Mouse (Mus musculus) thymus, postnatal 14 days (tissue): ENCODE measurements around the gene Rapgef3.

Source experiments
- DNase-seq: peaks from one replicate; pipeline ENCODE4 v3.0.0; 2021

Gene Rapgef3

DNA sequence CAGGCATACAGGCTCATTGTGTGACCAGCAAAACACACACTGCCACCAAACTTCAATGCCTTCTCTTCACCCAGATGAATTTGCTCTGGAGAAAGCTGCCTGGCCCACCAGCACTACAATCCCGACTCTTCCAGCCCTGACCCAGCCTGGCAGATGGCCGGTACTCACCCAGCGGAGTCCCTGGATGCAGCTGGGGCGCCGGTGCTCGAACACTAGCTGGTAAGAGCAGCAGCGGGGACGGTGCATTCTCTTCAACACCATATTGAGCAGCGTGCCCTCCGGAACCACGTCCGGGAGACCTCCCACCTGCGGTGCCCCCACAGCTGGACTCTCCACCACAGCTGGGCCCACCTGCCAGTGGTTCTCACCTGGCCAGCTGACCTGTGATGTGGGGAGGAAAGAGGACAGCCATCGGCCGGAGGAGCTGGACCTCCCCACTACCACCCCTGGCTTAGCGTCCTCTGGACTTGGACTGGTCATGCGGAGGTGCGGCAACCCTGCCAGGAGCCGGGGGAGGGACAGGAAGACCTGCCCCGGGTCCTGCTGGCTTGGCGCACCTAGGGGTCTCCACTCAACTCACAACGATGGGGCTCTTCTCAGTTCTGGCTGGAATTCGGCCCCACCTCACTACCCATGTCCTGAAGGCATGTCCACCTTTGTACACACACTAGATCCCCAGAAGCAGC lies 1.0 kb downstream of the Rapgef3 start:
- DNase-seq = peak; percentile 60

DNA sequence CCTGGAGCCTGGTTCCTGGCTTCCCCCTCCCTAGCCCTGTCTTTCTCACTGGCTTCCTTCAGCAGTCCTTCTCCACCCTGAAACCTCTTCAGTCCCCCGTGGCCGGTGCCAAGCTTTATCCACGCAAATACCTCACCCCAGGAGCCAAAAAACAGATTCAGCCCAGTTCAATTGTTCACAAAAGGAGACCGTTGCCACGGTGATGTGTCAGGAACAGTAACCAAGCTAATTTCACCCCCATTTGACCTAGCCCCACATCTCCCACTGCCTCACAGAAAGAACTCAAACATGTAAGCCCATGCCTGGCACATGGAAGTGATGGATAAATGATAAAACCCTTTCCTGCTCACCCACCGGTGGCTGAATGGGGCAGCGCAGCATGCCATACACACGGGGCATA lies 1.6 kb downstream of the Rapgef3 start:
- DNase-seq = no peak

DNA sequence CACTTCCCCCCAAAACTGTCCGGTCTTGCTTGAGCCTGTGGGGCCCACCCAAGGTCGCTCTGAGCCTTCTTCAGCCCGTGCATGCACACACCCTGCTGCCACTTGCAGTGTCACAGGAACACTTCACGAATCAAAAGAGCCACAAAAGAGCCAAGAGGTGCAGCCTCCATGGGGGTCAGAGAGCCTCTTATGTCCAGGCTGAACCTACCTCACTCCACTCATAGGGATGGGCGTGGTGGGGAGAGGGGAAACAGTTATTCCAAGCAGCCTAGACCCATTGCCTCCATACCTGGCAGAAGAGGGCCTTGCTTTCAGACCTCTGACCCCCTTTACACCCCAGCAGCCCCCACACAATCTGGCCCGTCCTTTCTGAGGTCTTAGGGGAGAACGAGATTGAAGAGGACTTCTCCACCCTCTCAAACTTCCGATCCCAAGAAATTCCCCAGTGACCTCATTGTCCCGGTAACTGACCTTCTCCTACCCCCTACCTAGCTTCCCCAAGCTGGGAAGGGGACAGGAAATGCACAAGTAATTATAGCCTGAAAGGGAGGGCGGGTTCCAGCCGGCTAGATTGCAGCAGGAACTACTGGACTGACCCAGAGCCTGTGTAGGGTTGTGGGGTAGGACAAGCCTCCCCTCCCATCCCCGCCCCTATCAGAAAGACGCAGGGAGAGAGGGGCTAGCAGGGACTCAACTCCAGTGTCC lies 2.5 kb downstream of the Rapgef3 start:
- no peak for DNase-seq

DNA sequence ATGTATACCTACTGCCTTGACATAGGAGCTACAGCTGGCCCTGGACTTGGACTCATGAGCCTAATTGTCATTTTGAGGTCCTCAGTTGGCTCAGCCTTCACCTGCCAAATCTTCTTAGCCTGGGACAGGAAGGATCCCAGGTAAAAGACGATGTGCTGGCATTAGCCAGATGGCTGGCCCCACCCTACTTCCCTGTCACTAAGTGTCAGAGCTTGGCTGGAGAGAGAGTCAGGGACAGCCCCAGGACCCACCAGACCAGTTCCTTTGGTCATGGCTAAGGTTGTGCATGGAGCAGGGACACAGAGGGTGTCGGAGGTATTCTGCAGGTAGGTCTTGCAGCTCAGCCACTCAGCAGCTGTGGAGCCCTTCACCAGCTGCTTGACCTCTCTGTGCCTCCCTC lies 3.2 kb downstream of the Rapgef3 start:
- no peak for DNase-seq

- peak; percentile 56 for DNase-seq
Measured at GRCm38 (mm10) chr15:97763256-97764049, 4.3 kb downstream of the Rapgef3 start.

DNA sequence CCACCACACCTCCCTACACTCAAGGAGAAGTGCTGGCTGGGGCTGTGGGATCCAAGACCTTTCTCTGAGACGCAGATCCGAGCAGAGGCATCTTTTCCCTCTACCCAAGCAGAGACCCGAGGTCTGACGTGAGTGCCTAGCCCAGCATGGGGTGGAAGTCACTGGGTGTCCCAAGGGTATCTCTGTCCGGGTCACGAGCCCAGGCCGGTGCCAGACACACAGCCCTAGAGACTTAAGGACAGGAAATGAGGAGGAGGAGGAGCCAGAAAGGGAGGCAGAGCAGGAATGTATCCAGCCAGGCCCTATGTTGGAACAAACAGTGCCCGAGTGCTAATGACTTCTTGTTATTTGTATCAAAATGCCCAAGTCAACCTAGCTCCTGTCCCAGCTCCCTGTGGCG lies 5.0 kb downstream of the Rapgef3 start:
- no peak for DNase-seq

GRCm38 (mm10) chr15:97761438-97761837 lies 6.3 kb downstream of the Rapgef3 start:
- DNase-seq = no peak

DNA sequence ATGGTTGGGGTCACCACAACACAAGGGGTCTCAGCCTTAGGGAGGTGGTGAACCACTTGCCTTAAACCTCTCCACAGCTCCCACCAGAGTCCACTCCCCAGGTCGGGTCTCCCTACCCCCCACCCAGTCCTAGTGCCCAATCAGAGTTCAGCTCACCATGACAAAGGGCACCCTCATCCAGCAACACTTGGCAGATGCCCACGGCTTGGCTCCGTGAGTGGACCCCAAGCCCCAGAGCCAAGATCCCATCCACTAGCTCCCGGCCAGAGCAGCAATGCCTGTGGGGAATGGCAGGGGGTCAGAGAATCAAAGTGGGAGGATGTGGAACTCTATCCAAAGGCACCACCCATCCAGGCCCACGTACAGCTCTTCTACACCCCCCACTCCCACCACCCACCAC lies 6.8 kb downstream of the Rapgef3 start:
- DNase-seq = no peak

DNA sequence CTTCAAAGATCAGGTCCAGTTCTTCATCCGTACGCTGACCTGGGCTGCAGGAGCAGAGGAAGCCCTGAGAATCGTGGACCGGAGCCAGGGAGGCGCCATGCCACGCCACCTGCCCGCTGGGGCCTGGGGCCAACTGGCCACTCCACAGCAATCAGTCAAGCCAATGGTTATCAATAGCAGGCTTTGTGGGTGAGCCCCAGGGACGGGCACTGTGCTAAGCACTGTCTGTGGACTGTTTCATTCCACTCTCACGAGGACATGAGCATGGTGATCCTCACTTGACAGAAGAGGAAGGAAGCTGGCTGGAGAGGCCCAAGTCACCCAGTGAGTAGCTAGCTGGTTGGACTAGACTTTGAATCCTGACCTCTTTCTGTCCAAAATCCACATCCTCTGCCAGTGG lies 7.8 kb downstream of the Rapgef3 start:
- no peak for DNase-seq

DNA sequence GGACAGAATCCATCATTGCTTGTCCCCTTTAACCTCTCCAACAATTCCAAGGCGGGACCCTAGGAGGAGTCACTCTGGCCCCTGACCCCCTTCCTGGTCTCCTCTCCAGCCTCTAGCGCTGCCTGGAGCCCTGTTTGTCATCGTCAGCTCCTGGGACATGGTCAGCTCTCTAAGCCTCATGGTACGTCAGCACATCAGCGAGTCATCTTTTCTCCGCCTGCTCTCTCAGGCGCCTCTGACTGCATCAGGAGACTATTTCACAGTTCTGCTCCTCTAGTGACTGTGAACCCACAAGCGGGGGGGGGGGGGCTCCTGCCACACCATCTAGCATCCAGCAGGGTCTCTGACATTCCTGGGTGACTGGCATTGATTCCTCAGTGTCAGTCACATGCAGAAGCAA lies 12.4 kb downstream of the Rapgef3 start:
- no peak for DNase-seq

DNA sequence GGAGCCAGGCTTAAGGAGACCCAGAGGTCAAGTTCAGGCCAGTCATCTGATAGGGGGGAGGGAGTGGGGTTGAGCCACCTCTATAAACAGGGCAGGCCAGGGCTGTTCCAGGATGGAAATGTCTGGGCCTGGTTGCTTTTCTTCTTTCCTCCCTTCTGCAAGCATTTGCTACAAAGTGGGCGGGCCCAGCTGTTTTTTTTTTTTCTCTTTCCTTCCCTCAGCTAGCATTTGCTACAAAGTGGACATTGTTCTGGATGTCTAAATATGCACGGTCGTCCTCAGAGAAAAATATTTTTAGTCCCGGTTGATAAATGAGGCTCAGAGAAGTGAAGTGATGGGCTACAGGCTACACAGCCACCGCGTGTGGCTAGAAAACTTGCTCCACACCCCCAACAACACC lies 13.3 kb downstream of the Rapgef3 start:
- no peak for DNase-seq

DNA sequence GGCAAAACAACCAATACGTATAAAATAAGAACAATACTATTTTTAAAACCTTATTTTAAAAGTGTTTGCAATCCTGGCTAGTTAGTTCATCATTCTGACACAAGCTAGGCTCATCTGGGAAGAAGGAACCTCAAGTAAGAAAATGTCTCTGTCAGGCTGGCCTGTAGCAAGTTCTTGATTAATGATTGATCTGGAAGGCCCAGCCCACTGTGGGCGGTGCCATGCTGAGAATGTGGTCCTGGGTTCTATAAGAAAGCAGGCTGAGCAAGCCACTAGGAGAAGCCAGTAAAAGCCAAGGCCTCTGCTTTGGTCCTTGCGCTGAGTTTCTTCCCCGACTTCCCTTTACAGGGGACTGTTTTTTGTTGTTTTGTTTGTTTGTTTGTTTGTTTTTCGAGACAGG lies 15.3 kb downstream of the Rapgef3 start:
- DNase-seq = no peak

GRCm38 (mm10) chr15:97751676-97752075 lies 16.1 kb downstream of the Rapgef3 start:
- peak; percentile 76 for DNase-seq

- DNase-seq = peak; percentile 80
Measured at GRCm38 (mm10) chr15:97750697-97751096, 17.1 kb downstream of the Rapgef3 start.

- DNase-seq = peak; percentile 67
Measured at GRCm38 (mm10) chr15:97749841-97750240, 17.9 kb downstream of the Rapgef3 start.

DNA sequence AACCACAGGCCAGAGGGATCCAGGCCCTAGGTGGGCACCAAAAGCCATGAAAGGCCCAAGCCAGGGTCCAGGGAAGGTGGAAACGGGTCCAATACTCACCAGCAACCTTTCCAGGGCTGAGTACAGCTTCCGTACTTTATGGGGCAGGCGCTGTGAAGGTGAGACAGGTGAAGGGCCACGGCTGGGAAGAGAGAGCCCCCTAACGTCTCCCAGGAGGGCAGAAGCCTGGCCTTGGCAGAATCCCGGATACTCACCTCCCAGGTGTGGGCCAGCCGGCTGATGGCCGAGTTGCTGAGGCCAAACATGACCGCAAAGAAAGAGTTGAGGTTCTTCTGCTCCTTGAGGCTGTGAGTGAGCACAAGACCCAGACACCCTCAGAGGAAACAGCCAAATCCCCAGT lies 18.4 kb downstream of the Rapgef3 start:
- DNase-seq = no peak

DNA sequence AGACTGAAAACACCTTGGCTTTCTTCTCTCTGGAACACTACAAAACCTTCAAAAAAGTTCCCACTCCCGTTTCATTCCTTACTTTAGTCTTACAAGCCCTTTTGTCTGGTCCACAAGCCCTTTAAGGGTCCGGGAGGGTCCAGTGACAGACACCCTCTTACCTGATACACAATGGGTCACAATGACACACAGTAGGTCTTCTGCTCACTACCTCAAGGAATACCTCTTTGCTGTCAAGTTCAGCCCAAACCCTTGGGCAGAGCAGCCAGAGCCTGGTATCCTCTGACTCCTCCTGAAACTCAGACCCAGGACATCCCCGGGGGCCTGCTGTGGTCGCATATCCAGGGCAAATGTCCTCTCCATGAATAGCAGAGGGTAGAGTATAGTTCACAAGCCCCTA lies 18.8 kb downstream of the Rapgef3 start:
- DNase-seq = peak; percentile 23

DNA sequence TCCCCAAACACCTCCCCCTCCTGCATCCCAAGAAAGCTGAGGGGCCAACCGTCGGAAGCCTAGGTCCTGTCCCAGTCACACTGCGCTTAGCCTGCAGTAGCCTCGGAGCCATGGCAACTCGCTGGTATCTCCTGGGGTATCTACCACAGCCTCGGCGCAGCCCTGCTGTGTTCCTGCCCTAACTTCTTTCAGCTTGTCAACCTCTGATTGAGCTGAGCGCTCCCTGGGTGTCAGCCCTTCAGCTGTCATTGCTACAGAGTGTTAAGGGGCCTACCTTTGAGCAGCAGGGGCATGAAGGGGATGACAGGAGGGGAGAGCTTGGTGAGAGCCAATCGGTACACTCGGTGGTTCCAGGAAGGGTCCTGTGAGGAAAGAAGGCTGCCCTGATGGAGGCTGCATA lies 19.5 kb downstream of the Rapgef3 start:
- DNase-seq = peak; percentile 85

- no peak for DNase-seq
Measured at GRCm38 (mm10) chr15:97747486-97747885, 20.3 kb downstream of the Rapgef3 start.

- no peak for DNase-seq
Measured at GRCm38 (mm10) chr15:97746748-97747147, 21.0 kb downstream of the Rapgef3 start.

- DNase-seq = no peak
Measured at GRCm38 (mm10) chr15:97746278-97746677, 21.5 kb downstream of the Rapgef3 start.

GRCm38 (mm10) chr15:97745331-97745730 lies 22.4 kb downstream of the Rapgef3 start:
- peak; percentile 28 for DNase-seq

- peak; percentile 76 for DNase-seq
Measured at GRCm38 (mm10) chr15:97744930-97745329, 22.8 kb downstream of the Rapgef3 start.

DNA sequence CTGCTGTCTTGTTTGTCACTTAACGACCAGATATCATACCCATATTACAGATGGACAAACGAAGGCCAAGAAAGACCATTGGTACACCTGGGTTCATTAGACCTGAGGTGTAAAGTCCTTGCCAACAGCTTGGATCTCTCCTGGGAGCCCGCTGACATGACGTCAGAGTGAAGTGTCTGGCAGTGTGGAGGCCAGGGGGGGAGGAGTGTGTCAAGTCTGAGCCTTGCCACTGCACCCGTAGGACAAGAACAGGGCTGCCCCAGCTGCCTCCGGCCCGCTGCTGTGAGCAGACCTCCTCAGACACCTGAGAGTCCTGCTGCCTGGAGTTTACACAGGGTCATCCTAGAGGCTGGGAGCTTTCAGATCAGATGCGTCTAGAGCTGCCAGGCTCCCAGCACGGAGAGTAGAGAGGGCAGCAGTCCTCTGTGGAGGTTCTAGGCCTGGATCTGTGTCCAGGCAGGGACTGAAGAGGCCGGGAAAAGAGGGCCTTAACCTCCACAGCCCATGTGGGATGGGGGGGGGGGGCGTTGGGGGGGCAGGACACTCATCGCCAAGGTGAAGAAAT lies 23.7 kb downstream of the Rapgef3 start:
- peak; percentile 32 for DNase-seq
